In the genomic region with DNA sequence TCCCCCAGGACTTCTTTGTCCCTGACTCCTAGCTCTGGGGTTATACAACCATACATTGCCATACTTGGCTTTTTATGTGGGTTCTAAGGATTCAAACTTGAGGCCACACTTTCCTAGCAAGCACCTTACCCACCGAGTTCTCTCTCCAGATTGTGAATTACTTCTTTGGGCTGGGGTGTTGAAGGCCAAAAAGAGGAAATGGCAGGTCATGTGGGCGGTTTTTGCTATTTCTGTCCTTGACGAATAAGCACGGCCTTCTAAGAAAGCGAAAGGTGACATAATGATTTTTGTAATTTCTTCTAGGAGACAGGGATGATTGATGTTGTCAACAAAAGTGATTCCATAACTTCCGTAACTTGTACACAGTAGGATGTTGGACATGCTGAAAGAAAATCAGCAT, we compare ENCODE assay signal across 20 mouse cellular contexts.
DNase-seq lines count a peak whose midpoint lies in the region; ATAC-seq and TF ChIP-seq lines count a peak whose summit lies in the region.
"Had no signal": no experiment of that assay in that cellular context is flagged by ENCODE, and none has a peak within 500 bp of the region (broad histone marks: within the 10 kb centered on the region; RNA-seq: fewer than 3 reads in every experiment).

No protein-coding gene starts in this region.

- TF ChIP-seq RAD21 in CH12.LX (IDR thresholded peaks at IDR 0.05; ENCODE audit: low read depth, low read length): no peak

- in situ Hi-C loops in CH12.LX (cut with MboI; ENCODE audit: low pct_ligation_motif_present, low pct_unique_long_range_greater_than_20kb, low sequenced_read_pairs): loop anchor here (25.0 kb wide), 1 partner anchor 99 kb away; no protein-coding TSS in a partner anchor

- H3K36me3 ChIP-seq in CH12.LX (replicated peaks in 1 of 2; ENCODE audit: control insufficient read depth in 1 of 2, insufficient read depth in 1 of 2, low read length in 1 of 2): no peaks in the 10 kb centered on the region
- no peaks in the 10 kb centered on the region for H3K36me3 ChIP-seq in splenic B cell, adult 2 months (ENCODE audit: control insufficient read depth, insufficient read depth, low read length, poor library complexity, severe bottlenecking)
- H3K36me3 ChIP-seq: embryonic facial prominence, embryonic 12.5 days; forebrain, embryonic 15.5 days; heart, embryonic 15.5 days; hindbrain, embryonic 10.5 days had no signal

- peak; percentile 43 for DNase-seq in A20 (ENCODE audit: low read depth, low spot score)
- peak; percentile 74 for DNase-seq in CH12.LX (ENCODE audit: extremely low read depth)
- DNase-seq in splenic B cell, adult 2 months (ENCODE audit: low read depth, low spot score): peak; percentile 72
- no peak for DNase-seq in urinary bladder, postnatal 4 days (ENCODE audit: low spot score in 2 of 2)
- DNase-seq in urinary bladder, adult 18-20 months (ENCODE audit: low spot score in 2 of 2): no peak
- DNase-seq in cerebellum, postnatal 14 days: no peak
- DNase-seq: adrenal gland, adult 2 months; adrenal gland, postnatal 25 days; cerebellum, adult 2 months; cerebellum, postnatal 10 days; gastrocnemius, postnatal 10 days; heart, adult 2 months; heart, postnatal 14 days had no signal

- H3K27ac ChIP-seq in CH12.LX (ENCODE audit: insufficient read depth, low read depth): no peak overlapping the region
- H3K27ac ChIP-seq: embryonic facial prominence, embryonic 12.5 days; forebrain, embryonic 15.5 days; heart, adult 2 months; heart, embryonic 15.5 days; hindbrain, embryonic 10.5 days; hindbrain, embryonic 14.5 days had no signal

- TF ChIP-seq POLR2A in CH12.LX (IDR thresholded peaks at IDR 0.05; ENCODE audit: low read depth, low read length): no peak

- TF ChIP-seq EP300 in CH12.LX (IDR thresholded peaks at IDR 0.05; ENCODE audit: low read length): peak; percentile 87

- H3K79me2 ChIP-seq in CH12.LX (replicated peaks; ENCODE audit: control insufficient read depth, extremely low read depth, insufficient read depth, poor library complexity, severe bottlenecking): no peaks in the 10 kb centered on the region

- H3K4me1 ChIP-seq in CH12.LX (ENCODE audit: control insufficient read depth in 1 of 2, insufficient read depth in 2 of 2): peaks cover 7 to 31% of the 10 kb centered on the region in 2 experiments; a peak in 3 of 4 replicates
- H3K4me1 ChIP-seq: embryonic facial prominence, embryonic 12.5 days; forebrain, embryonic 15.5 days; heart, embryonic 15.5 days; hindbrain, embryonic 10.5 days had no signal

- no peaks in the 10 kb centered on the region for H3K9me3 ChIP-seq in CH12.LX (replicated peaks; ENCODE audit: low read length)
- H3K9me3 ChIP-seq: embryonic facial prominence, embryonic 12.5 days; forebrain, embryonic 15.5 days; heart, embryonic 15.5 days; hindbrain, embryonic 10.5 days had no signal

- H3K4me2 ChIP-seq in CH12.LX (ENCODE audit: insufficient read depth, low read depth, poor library complexity, severe bottlenecking): peak overlapping the region; percentile 50
- H3K4me2 ChIP-seq: embryonic facial prominence, embryonic 12.5 days; forebrain, embryonic 15.5 days; heart, embryonic 11.5 days; heart, embryonic 15.5 days; hindbrain, embryonic 14.5 days had no signal

- dilution Hi-C loops in CH12.LX (cut with MboI; ENCODE audit: extremely low pct_ligation_motif_present, extremely low pct_unique_long_range_greater_than_20kb, low sequenced_read_pairs): no loop called here

- H3K9ac ChIP-seq in CH12.LX (ENCODE audit: insufficient read depth, low read depth): no peak overlapping the region
- H3K9ac ChIP-seq: embryonic facial prominence, embryonic 12.5 days; forebrain, embryonic 15.5 days; heart, embryonic 15.5 days; hindbrain, embryonic 14.5 days had no signal

- ATAC-seq in hematopoietic stem cell, adult 5-6 weeks (replicated peaks in 1 of 2; ENCODE audit: insufficient read depth in 1 of 2, low FRiP score in 2 of 2, low TSS enrichment in 1 of 2, low read depth in 1 of 2, poor library complexity in 2 of 2, severe bottlenecking in 2 of 2): peak; percentile 68 to 74
- ATAC-seq: forebrain, embryonic 15.5 days had no signal

- H3K27me3 ChIP-seq in CH12.LX (replicated peaks): no peaks in the 10 kb centered on the region
- no peaks in the 10 kb centered on the region for H3K27me3 ChIP-seq in splenic B cell, adult 2 months (ENCODE audit: control insufficient read depth, insufficient read depth, low read length, poor library complexity, severe bottlenecking)
- H3K27me3 ChIP-seq: embryonic facial prominence, embryonic 12.5 days; forebrain, embryonic 15.5 days; heart, embryonic 15.5 days had no signal

- H3K4me3 ChIP-seq in CH12.LX (replicated peaks in 1 of 3; ENCODE audit: low read depth in 2 of 3, low read length in 2 of 3, poor library complexity in 1 of 3): no peak overlapping the region
- H3K4me3 ChIP-seq: embryonic facial prominence, embryonic 12.5 days; forebrain, embryonic 15.5 days; heart, adult 2 months; heart, embryonic 15.5 days; hindbrain, embryonic 10.5 days had no signal

- no peak for TF ChIP-seq CTCF in CH12.LX (conservative IDR thresholded peaks at IDR 0.05 in 1 of 2, IDR thresholded peaks at IDR 0.05 in 1 of 2; ENCODE audit: low read depth in 2 of 2, low read length in 2 of 2)

TF ChIP-seq in CH12.LX, 34 proteins besides CTCF, POLR2A, EP300 and RAD21:
- TF ChIP-seq GABPA (IDR thresholded peaks at IDR 0.05; ENCODE audit: insufficient replicate concordance, low read depth, low read length) (no peak), TBP (conservative IDR thresholded peaks at IDR 0.05; ENCODE audit: low read depth, low read length) (0 out of 2 replicates have a peak, but pooled peaks have one; percentile 29), PAX5 (IDR thresholded peaks at IDR 0.05; ENCODE audit: low read length) (no peak), BHLHE40 (IDR thresholded peaks at IDR 0.05; ENCODE audit: low read depth, low read length) (peak; percentile 72), MAX (IDR thresholded peaks at IDR 0.05; ENCODE audit: low read length) (peak; percentile 58; the same call in 1 of the 2 replicates), USF1 (IDR thresholded peaks at IDR 0.05; ENCODE audit: low read depth, low read length) (peak; percentile 63), USF2 (conservative IDR thresholded peaks at IDR 0.05; ENCODE audit: low read depth, low read length) (peak; percentile 18; the same call in 1 of the 2 replicates), TCF12 (IDR thresholded peaks at IDR 0.05; ENCODE audit: low read depth, low read length) (peak; percentile 28; the same call in 1 of the 2 replicates), ELF1 (IDR thresholded peaks at IDR 0.05; ENCODE audit: low read depth, low read length) (no peak), MYC (IDR thresholded peaks at IDR 0.05; ENCODE audit: low read depth, low read length) (0 out of 2 replicates have a peak, but pooled peaks have one; percentile 58), CHD2 (IDR thresholded peaks at IDR 0.05; ENCODE audit: low read length) (peak; percentile 57), ZMIZ1 (IDR thresholded peaks at IDR 0.05; ENCODE audit: low read depth, low read length) (no peak), MEF2A (IDR thresholded peaks at IDR 0.05; ENCODE audit: borderline replicate concordance, low read depth, low read length) (peak; percentile 96), MAFK (IDR thresholded peaks at IDR 0.05; ENCODE audit: insufficient replicate concordance, low read length) (peak; percentile 45; the same call in 1 of the 2 replicates), ETS1 (conservative IDR thresholded peaks at IDR 0.05; ENCODE audit: low read depth, low read length) (peak; percentile 64), JUN (IDR thresholded peaks at IDR 0.05; ENCODE audit: insufficient read depth, low read depth, low read length) (0 out of 2 replicates have a peak, but pooled peaks have one; percentile 20), IRF4 (IDR thresholded peaks at IDR 0.05; ENCODE audit: low read depth, low read length) (peak; percentile 66), POLR2AphosphoS2 (IDR thresholded peaks at IDR 0.05; ENCODE audit: low read depth, low read length) (no peak), JUND (conservative IDR thresholded peaks at IDR 0.05; ENCODE audit: low read depth, low read length) (peak; percentile 45; the same call in 1 of the 2 replicates)
TF ChIP-seq in CH12.LX: peak in this region for 14.

Comparison
In these comparisons a context has a peak if more than half of its experiments do, and no peak if none do; other contexts are left out.
1. DNase-seq: peak in A20 (single experiment), CH12.LX (single experiment) and splenic B cell, adult 2 months (single experiment); none in urinary bladder, postnatal 4 days (0 of 2), urinary bladder, adult 18-20 months (0 of 2) and cerebellum, postnatal 14 days (0 of 2).